Mouse (Mus musculus): ENCODE measurements around the gene Zfp759.

GRCm38 (mm10) chr13:67081946-67082345 is 39.5 kb upstream of the Zfp759 start:
- TF ChIP-seq CTCF (IDR thresholded peaks at IDR 0.05; ENCODE audit: borderline replicate concordance, extremely low read depth, insufficient read depth, insufficient read length) (no peak), POLR2A (IDR thresholded peaks at IDR 0.05; ENCODE audit: borderline replicate concordance, extremely low read depth, insufficient read depth, insufficient read length, poor library complexity, severe bottlenecking) (no peak)
